Mouse (Mus musculus): ENCODE measurements around the gene Olfr1309.
"Not testable (repeated sequence)": the region's sequence is repeated elsewhere in the genome, so short reads cannot be mapped to it uniquely, and the experiment has no call there.

The Olfr1309 gene

GRCm38 (mm10) chr2:111990181-111990580 lies at the start of gene Olfr1309:
Gene Olfr1309 (minus strand): TSS chr2:111990281.
- no peak for DNase-seq (ENCODE audit: low spot score)

- DNase-seq (ENCODE audit: low spot score) = not testable (repeated sequence)
Measured at GRCm38 (mm10) chr2:112026971-112027370, 36.9 kb upstream of the Olfr1309 start.

DNA sequence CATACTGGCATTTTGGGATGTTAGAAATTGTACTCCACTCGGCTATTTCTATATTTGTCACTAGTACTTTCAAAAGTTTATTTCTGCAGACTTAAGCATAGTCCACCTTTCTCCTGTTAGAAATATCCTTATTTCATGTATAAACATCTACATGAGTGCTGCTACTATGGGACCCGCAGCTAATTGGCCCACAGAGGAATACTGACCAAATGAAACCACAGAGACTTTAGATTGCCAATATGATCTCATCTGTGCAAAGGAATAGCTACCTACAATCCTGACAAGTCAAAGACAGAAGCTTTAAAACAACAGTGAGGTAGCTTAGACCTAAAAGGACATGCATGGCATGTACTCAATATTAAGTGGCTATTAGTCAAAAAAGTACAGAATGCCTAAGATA lies 34.2 kb upstream of the Olfr1309 start, which contains the start of gene Olfr1311:
TSS of gene Olfr1311 (minus strand) at position 101 of the 400 bp plus-strand sequence.
- no peak for DNase-seq (ENCODE audit: low spot score)

GRCm38 (mm10) chr2:112014900-112015299 lies 24.8 kb upstream of the Olfr1309 start:
- no peak for DNase-seq (ENCODE audit: low spot score)

DNA sequence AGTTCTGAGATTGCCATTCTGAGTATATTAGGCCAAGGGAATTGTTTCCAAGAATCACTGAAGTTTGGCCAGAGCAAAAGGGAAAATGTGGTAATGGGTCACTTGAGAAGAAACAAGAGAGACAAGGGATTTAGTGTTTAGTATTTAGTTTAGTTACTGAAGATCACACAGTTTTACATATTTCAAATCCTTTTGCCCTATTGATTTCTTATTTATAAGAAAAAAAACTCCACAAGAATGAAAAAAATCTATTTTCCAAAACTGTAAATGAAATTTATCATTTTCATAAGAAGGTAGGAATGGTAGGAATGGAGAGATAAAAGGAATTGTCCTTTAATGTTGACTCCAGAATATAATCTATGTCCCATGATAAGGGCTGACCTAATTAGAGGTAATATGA lies 22.5 kb upstream of the Olfr1309 start, which contains the start of gene Olfr1310:
TSS of gene Olfr1310 (minus strand) at position 101 of the 400 bp plus-strand sequence.
- no peak for DNase-seq (ENCODE audit: low spot score)

DNA sequence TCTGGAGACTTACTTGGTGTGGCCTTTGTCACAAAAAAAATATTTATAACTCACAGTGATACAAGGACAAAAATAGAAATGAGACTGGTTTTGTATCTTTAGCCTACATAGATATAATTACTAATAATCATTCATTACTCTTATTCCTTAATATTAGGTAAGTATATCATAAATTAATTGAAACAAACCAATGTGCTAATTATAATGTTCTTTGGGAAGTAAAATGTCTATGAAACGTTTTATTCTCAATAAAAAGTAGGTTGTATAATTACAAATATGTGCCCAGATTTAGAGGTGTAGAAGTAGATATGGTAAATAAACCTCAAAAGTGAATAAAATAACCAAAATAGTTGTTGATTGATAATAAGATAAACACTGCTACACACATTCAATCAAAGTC lies 25.2 kb downstream of the Olfr1309 start, which contains the start of gene Olfr1308:
TSS of gene Olfr1308 (minus strand) at position 101 of the 400 bp plus-strand sequence.
- DNase-seq (ENCODE audit: low spot score) = no peak

- no peak for DNase-seq (ENCODE audit: low spot score)
Measured at GRCm38 (mm10) chr2:111949340-111949739, 40.7 kb downstream of the Olfr1309 start, which contains the start of gene Olfr1307. Gene Olfr1307 (minus strand): TSS chr2:111949440.

All from retina, embryonic 14.5 days (tissue).